Mouse (Mus musculus) embryonic facial prominence, embryonic 14.5 days (tissue): ENCODE measurements at regions not wholly inside any gene's neighbourhood (a gene's known extent, or its start where the extent isn't known, plus 50 kb on each side); places are given as distances from the start of the nearest gene placed in this dataset.

Experiments
- ATAC-seq: fragments of 200-750 bp; cut with Nextera tagmentation; 2 replicates; pipeline ENCODE4 v1.8.0; 2017; ENCODE audit warnings: low read depth, moderate number of reproducible peaks, moderate TSS enrichment
- DNase-seq: peaks from one replicate; pipeline ENCODE4 v3.0.0-alpha.2; 2015; ENCODE audit warnings: low spot score
- H3K27ac ChIP-seq: fragments of 300-500 bp; sonication (generic); replicated peaks from 2 replicates; pipeline ENCODE4 v1.5.1; 2014; ENCODE audit warnings: low read depth, mild to moderate bottlenecking, low read length, moderate library complexity
- H3K27me3 ChIP-seq: fragments of 300-500 bp; sonication (generic); replicated peaks from 2 replicates; pipeline ENCODE4 v1.6.1; 2014; ENCODE audit warnings: low read length; ENCODE audit not compliant: control insufficient read depth, insufficient read depth
- H3K36me3 ChIP-seq: fragments of 300-500 bp; sonication (generic); 2 replicates; pipeline ENCODE4 v1.6.1; 2014; ENCODE audit warnings: low read length, mixed read lengths; ENCODE audit not compliant: control insufficient read depth, insufficient read depth
- H3K4me1 ChIP-seq: fragments of 300-500 bp; sonication (generic); 2 replicates; pipeline ENCODE4 v1.6.1; 2014; ENCODE audit warnings: antibody characterized with exemption, low read length; ENCODE audit not compliant: control insufficient read depth, insufficient read depth
- H3K4me2 ChIP-seq: fragments of 300-500 bp; sonication (generic); 2 replicates; pipeline ENCODE4 v1.6.1; 2014; ENCODE audit warnings: low read depth, mild to moderate bottlenecking, low read length, moderate library complexity, mixed read lengths
- H3K4me3 ChIP-seq: fragments of 300-500 bp; sonication (generic); 2 replicates; pipeline ENCODE4 v1.5.1; 2014; ENCODE audit warnings: low read depth, mild to moderate bottlenecking, low read length
- H3K9ac ChIP-seq: fragments of 300-500 bp; sonication (generic); 2 replicates; pipeline ENCODE4 v1.6.1; 2014; ENCODE audit warnings: low read depth, mild to moderate bottlenecking, low read length, moderate library complexity, mixed read lengths
- H3K9me3 ChIP-seq: fragments of 300-500 bp; sonication (generic); 2 replicates; pipeline ENCODE4 v1.6.1; 2016; ENCODE audit warnings: low read length; ENCODE audit not compliant: control insufficient read depth
- WGBS: fragments of 180-500 bp; shearing (Covaris S2); extraction: QIAGEN DNeasy Blood & Tissue Kit; methylation state at CpG from one replicate; pipeline ENCODE4 v1.1.7; 2014; 5-methylcytosine and 5-hydroxymethylcytosine counted together

DNA sequence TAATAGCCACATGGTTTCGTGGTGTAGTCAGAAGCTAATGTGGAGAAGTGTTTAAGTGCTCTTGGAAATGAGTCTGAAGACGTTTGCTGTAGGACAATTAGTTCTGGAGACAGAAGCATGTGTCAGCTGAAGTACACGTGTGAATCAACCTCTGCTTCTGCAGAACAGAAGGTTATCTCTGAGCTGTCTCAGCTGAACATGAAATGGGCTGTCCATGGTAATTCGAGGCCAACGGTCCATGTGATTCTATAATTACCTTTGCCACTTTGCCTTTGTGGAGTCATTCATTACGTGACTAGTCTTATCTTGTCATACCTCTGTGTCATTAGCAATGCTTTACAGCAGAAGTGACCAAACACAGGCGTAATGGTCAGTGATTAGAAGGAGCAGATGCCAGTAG lies 295.6 kb upstream of the Veph1 start:
- H3K27ac ChIP-seq = no peak overlapping the region
- WGBS = 58% methylated on average over 7 of the region's 7 CpGs

DNA sequence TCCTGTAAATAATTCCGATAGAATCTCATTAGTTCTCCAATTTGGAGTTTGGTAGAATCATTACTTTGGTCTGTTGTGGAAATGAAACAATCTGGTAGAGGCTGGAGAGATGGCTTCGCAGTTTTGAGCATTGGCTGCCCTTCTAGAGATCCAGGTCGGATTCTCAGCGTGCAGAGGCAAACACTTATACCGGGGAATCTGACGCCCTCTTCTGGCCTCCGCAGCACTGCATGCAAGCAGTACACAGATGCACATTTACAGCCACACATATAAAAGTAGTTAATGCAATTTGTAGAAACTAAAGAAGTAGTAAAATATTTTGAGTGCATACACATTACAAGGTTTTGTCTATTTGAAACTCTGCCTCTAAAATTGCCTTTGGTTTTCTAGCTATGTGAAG lies 294.1 kb upstream of the Veph1 start:
- 59% methylated on average over 7 of the region's 7 CpGs for WGBS
- no peak for ATAC-seq

More for the DNA sequence above, 295.6 kb upstream of the Veph1 start:
- Histone ChIP-seq H3K4me1 (no peaks in the 10 kb centered on the region; the same call in 1 of the 2 replicates), H3K27me3 (no peaks in the 10 kb centered on the region), H3K36me3 (no peaks in the 10 kb centered on the region), H3K4me3 (no peak overlapping the region), H3K9me3 (no peaks in the 10 kb centered on the region), H3K4me2 (no peak overlapping the region), H3K9ac (no peak overlapping the region)
- no peak for DNase-seq
- no peak for ATAC-seq

GRCm38 (mm10) chr3:66589483-66589882 lies 292.8 kb upstream of the Veph1 start:
- WGBS = 86% methylated on average over 4 of the region's 4 CpGs
- no peaks in the 10 kb centered on the region for H3K27me3 ChIP-seq

More for the DNA sequence above, 294.1 kb upstream of the Veph1 start:
- H3K9me3 ChIP-seq = no peaks in the 10 kb centered on the region
- no peak overlapping the region for H3K4me3 ChIP-seq
- H3K27ac ChIP-seq = no peak overlapping the region
- H3K9ac ChIP-seq = no peak overlapping the region
- H3K36me3 ChIP-seq = no peaks in the 10 kb centered on the region
- H3K27me3 ChIP-seq = no peaks in the 10 kb centered on the region
- DNase-seq = no peak
- H3K4me1 ChIP-seq = no peaks in the 10 kb centered on the region; the same call in 1 of the 2 replicates
- no peak overlapping the region for H3K4me2 ChIP-seq

DNA sequence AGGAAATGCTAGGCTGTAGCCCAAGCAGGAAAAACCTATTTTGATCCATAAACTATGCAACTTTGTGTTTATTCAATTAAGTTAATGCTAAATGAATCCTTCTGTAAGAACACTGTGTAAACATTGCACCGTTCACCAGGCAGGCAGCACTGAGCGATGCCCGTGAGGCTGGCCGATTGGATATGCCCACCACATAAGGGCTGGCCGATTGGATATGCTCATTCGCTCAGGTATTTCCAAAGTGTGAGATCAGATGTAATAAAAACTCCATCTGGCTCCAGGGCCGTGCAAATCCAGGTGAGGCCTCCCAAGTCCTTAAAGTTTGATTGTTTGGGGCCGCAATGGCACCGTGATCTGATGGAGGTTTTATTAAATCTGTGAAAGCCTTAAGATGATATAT lies 288.2 kb upstream of the Veph1 start:
- H3K9ac ChIP-seq = no peak overlapping the region
- WGBS = 67% methylated on average over 9 of the region's 9 CpGs
- H3K4me2 ChIP-seq = no peak overlapping the region
- H3K27me3 ChIP-seq = no peaks in the 10 kb centered on the region
- H3K9me3 ChIP-seq = no peaks in the 10 kb centered on the region
- H3K4me1 ChIP-seq = peaks cover 6% of the 10 kb centered on the region; the same call in 1 of the 2 replicates
- H3K36me3 ChIP-seq = no peaks in the 10 kb centered on the region
- H3K27ac ChIP-seq = no peak overlapping the region
- peak; percentile 23 for DNase-seq
- no peak overlapping the region for H3K4me3 ChIP-seq
- ATAC-seq = no peak

More at GRCm38 (mm10) chr3:66589483-66589882, 292.8 kb upstream of the Veph1 start:
- H3K36me3 ChIP-seq = no peaks in the 10 kb centered on the region
- DNase-seq (no peak), ATAC-seq (no peak)
- peaks cover 6% of the 10 kb centered on the region; the same call in 1 of the 2 replicates for H3K4me1 ChIP-seq
- no peak overlapping the region for H3K27ac ChIP-seq
- H3K9me3 ChIP-seq = no peaks in the 10 kb centered on the region
- H3K4me2 ChIP-seq = no peak overlapping the region
- no peak overlapping the region for H3K9ac ChIP-seq
- H3K4me3 ChIP-seq = no peak overlapping the region

DNA sequence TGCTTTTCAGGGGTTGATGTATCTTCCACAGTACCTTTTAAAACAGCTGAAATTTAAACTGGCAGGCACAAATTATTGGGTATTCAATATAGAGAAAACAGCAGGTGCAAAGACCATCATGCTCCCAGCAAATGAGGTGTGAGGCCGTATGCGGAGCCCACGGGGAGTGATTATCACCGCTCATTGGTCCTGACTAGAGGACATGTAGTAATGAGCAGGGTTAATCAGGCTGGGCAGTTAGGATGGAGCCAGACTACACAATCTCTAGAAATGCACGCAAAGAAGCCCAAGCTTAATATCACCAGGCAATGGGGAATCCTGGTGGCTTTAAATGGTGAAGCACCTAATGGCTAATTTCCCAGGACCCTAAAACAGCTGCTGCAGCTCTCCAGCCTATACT lies 287.5 kb upstream of the Veph1 start:
- Histone ChIP-seq H3K27me3 (no peaks in the 10 kb centered on the region), H3K4me2 (no peak overlapping the region), H3K27ac (no peak overlapping the region), H3K9ac (no peak overlapping the region), H3K4me1 (peaks cover 6% of the 10 kb centered on the region; the same call in 1 of the 2 replicates), H3K36me3 (no peaks in the 10 kb centered on the region), H3K9me3 (no peaks in the 10 kb centered on the region), H3K4me3 (no peak overlapping the region)
- DNase-seq (no peak), ATAC-seq (no peak)
- 87% methylated on average over 5 of the region's 5 CpGs for WGBS

- WGBS = 84% methylated on average over 1 of the region's 1 CpGs
- Histone ChIP-seq H3K4me2 (no peak overlapping the region), H3K27me3 (no peaks in the 10 kb centered on the region), H3K4me3 (no peak overlapping the region), H3K9ac (no peak overlapping the region), H3K36me3 (no peaks in the 10 kb centered on the region), H3K4me1 (peaks cover 10% of the 10 kb centered on the region), H3K9me3 (no peaks in the 10 kb centered on the region), H3K27ac (no peak overlapping the region)
- ATAC-seq = no peak
- no peak for DNase-seq
These were observed 280.0 kb upstream of the Veph1 start for GRCm38 (mm10) chr3:66576659-66577058.

DNA sequence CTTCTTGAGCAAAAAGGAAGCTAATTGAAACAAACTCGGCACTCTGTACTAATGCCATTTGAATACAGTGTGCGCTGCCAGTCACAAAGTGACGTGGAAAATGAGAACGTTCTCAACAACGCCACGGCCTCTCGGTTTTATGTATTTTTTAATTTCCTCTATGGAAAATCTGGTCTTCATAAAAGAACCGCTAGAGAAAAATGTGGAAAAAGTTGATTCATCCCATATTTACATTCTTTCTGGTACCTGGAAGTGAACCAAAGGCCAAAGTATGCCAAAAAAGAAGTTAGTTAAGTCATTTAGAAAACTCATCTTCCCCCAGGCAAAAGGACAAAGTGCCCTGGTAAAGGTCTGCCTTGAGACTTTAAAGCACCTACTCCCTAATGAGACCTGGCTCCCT lies 277.7 kb upstream of the Veph1 start:
- Histone ChIP-seq H3K27ac (peak overlapping the region; percentile 52; the same call in 1 of the 2 replicates), H3K36me3 (no peaks in the 10 kb centered on the region), H3K4me3 (no peak overlapping the region), H3K27me3 (no peaks in the 10 kb centered on the region), H3K9ac (no peak overlapping the region), H3K9me3 (no peaks in the 10 kb centered on the region), H3K4me1 (peaks cover 10% of the 10 kb centered on the region), H3K4me2 (peak overlapping the region; percentile 29)
- WGBS = 36% methylated on average over 8 of the region's 8 CpGs
- ATAC-seq (no peak), DNase-seq (peak; percentile 81)

- ATAC-seq (no peak), DNase-seq (no peak)
- Histone ChIP-seq H3K4me2 (peak overlapping the region; percentile 13; the same call in 1 of the 2 replicates), H3K36me3 (no peaks in the 10 kb centered on the region), H3K4me1 (peaks cover 10% of the 10 kb centered on the region), H3K4me3 (no peak overlapping the region), H3K27ac (no peak overlapping the region), H3K9me3 (peaks cover 2% of the 10 kb centered on the region; the same call in 1 of the 2 replicates), H3K9ac (no peak overlapping the region), H3K27me3 (no peaks in the 10 kb centered on the region)
- 68% methylated on average over 12 of the region's 12 CpGs for WGBS
These were observed 276.4 kb upstream of the Veph1 start for GRCm38 (mm10) chr3:66572887-66573519.

GRCm38 (mm10) chr3:66570342-66570741 lies 273.7 kb upstream of the Veph1 start:
- Histone ChIP-seq H3K36me3 (no peaks in the 10 kb centered on the region), H3K9me3 (peaks cover 7% of the 10 kb centered on the region; the same call in 1 of the 2 replicates), H3K4me1 (peaks cover 10% of the 10 kb centered on the region), H3K27ac (no peak overlapping the region), H3K27me3 (no peaks in the 10 kb centered on the region), H3K4me3 (no peak overlapping the region), H3K4me2 (no peak overlapping the region), H3K9ac (no peak overlapping the region)
- ATAC-seq (no peak), DNase-seq (no peak)
- 71% methylated on average over 5 of the region's 5 CpGs for WGBS
